Mouse (Mus musculus) forebrain, embryonic 13.5 days (tissue): Measurements from ENCODE around the gene Aff3. TPM values are rescaled to one million over a fixed set of nuclear protein-coding genes. Genes with fewer than 3 reads are reported as not detected.

ENCODE experiments used
- ATAC-seq: fragments of 200-750 bp; cut with Nextera tagmentation; 2 replicates; pipeline ENCODE4 v1.8.0; 2017
- H3K27ac ChIP-seq: fragments of 300-500 bp; sonication (generic); 2 replicates; pipeline ENCODE4 v1.5.1; 2015; ENCODE audit warnings: inconsistent platforms, mild to moderate bottlenecking, moderate library complexity
- H3K27me3 ChIP-seq: fragments of 300-500 bp; sonication (generic); 2 replicates; pipeline ENCODE4 v1.6.1; 2015; ENCODE audit warnings: mild to moderate bottlenecking, inconsistent platforms
- H3K36me3 ChIP-seq: fragments of 300-500 bp; sonication (generic); 2 replicates; pipeline ENCODE4 v1.6.1; 2015; ENCODE audit warnings: mild to moderate bottlenecking, inconsistent platforms; ENCODE audit not compliant: poor library complexity, severe bottlenecking
- H3K4me1 ChIP-seq: fragments of 300-500 bp; sonication (generic); 2 replicates; pipeline ENCODE4 v1.6.1; 2015; ENCODE audit warnings: inconsistent platforms
- H3K4me2 ChIP-seq: fragments of 300-500 bp; sonication (generic); 2 replicates; pipeline ENCODE4 v1.6.1; 2015; ENCODE audit warnings: inconsistent platforms, mild to moderate bottlenecking, moderate library complexity
- H3K4me3 ChIP-seq: fragments of 300-500 bp; sonication (generic); 2 replicates; pipeline ENCODE4 v1.5.1; 2015; ENCODE audit warnings: mild to moderate bottlenecking, inconsistent platforms
- H3K9ac ChIP-seq: fragments of 300-500 bp; sonication (generic); 2 replicates; pipeline ENCODE4 v1.6.1; 2015; ENCODE audit warnings: mild to moderate bottlenecking, inconsistent platforms
- H3K9me3 ChIP-seq: fragments of 300-500 bp; sonication (generic); replicated peaks from 2 replicates; pipeline ENCODE4 v1.6.1; 2016; ENCODE audit warnings: inconsistent platforms
- WGBS: fragments of 180-500 bp; shearing (Covaris S2); methylation state at CpG from one replicate; pipeline ENCODE4 v1.1.7; 2015; 5-methylcytosine and 5-hydroxymethylcytosine counted together
- polyA plus RNA-seq: library from polyadenylated mRNA; unstranded; fragments of >200 nt; fragmentation: Nextera tagmentation; extraction: Ambion mirVana; gene quantifications from 2 replicates; pipeline ENCODE4 v1.2.1, GENCODE M21; 2015

The Aff3 gene
- polyA plus RNA-seq, 1 experiment from 2014 or later = 10.6 TPM

GRCm38 (mm10) chr1:38389576-38389975, 275.2 kb downstream of the Aff3 start:
- Histone ChIP-seq H3K4me3 (no peak overlapping the region), H3K4me1 (peaks cover 34% of the 10 kb centered on the region), H3K4me2 (no peak overlapping the region), H3K27ac (peak overlapping the region; percentile 57), H3K27me3 (peaks cover 7% of the 10 kb centered on the region; the same call in 1 of the 2 replicates), H3K9ac (no peak overlapping the region), H3K36me3 (no peaks in the 10 kb centered on the region), H3K9me3 (no peaks in the 10 kb centered on the region)
- no peak for ATAC-seq
- 47% methylated on average over 7 of the region's 7 CpGs for WGBS

GRCm38 (mm10) chr1:38388466-38388865, 276.3 kb downstream of the Aff3 start:
- Histone ChIP-seq H3K36me3 (no peaks in the 10 kb centered on the region), H3K27me3 (peaks cover 7% of the 10 kb centered on the region; the same call in 1 of the 2 replicates), H3K9me3 (no peaks in the 10 kb centered on the region), H3K27ac (no peak overlapping the region), H3K4me2 (no peak overlapping the region), H3K9ac (no peak overlapping the region), H3K4me1 (peaks cover 29% of the 10 kb centered on the region), H3K4me3 (no peak overlapping the region)
- ATAC-seq = no peak
- 90% methylated on average over 3 of the region's 3 CpGs for WGBS

DNA sequence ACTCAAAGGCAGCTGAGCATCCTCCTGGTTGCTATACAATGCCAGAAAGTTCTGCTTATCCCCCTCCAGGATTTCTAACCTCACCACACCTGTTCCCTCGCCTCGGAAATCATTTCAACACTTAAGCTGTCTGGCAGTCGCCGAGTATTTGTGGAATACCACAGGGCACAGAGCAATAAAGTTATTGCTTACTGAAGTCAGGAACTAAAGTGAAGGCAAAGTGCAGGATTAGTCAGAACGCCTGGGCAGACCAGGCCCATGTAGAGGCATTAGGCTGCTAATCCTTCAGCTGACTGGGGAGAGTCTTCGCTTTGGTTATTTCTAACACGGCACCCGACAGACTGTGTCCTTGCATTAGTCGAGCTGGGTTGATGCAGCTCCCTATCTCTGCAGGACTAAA, 277.3 kb downstream of the Aff3 start:
- no peak for ATAC-seq
- Histone ChIP-seq H3K4me1 (peaks cover 27% of the 10 kb centered on the region), H3K27ac (no peak overlapping the region), H3K9me3 (0 out of 2 replicates have a peak, but pooled peaks cover 4% of the 10 kb centered on the region), H3K36me3 (no peaks in the 10 kb centered on the region), H3K9ac (no peak overlapping the region), H3K27me3 (peaks cover 7% of the 10 kb centered on the region; the same call in 1 of the 2 replicates), H3K4me2 (no peak overlapping the region), H3K4me3 (no peak overlapping the region)
- WGBS = 74% methylated on average over 9 of the region's 9 CpGs

DNA sequence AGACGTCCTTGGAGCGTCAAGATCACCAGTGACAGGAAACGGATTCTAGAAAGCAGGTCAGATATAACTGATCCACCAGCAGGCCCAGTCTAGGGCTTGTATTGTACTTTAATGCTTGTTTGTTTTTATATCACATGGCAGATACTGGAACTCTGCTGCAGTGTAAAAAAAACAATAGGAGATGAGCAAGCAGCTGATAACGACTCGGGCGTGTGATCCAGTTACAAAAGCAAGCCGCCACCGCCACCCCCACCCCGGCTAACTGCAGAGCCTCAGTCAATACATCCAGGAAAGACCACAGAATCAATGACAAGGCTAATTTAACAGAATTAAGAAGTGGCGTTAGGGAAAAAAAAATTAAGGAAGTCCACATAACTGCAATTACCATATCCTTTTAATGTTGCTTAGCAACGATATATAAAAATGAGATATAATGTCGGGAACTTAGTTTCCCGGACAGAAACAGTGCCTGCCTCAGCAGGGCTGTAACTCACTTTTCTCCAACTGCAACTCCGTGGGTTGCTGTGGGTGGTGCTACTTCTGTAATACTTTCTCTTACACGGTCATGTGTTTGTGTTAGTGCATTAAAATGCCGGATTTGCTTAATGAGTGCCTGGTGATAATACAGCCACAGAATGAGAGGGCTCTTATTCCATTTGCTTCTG, 280.2 kb downstream of the Aff3 start:
- WGBS = 30% methylated on average over 16 of the region's 16 CpGs
- H3K36me3 ChIP-seq = peaks cover 5% of the 10 kb centered on the region; the same call in 1 of the 2 replicates
- no peak overlapping the region for H3K4me2 ChIP-seq
- H3K4me3 ChIP-seq = no peak overlapping the region
- peaks cover 12% of the 10 kb centered on the region; the same call in 1 of the 2 replicates for H3K9me3 ChIP-seq
- no peak overlapping the region for H3K27ac ChIP-seq
- no peak overlapping the region for H3K9ac ChIP-seq
- H3K4me1 ChIP-seq = peaks cover 20% of the 10 kb centered on the region
- no peak for ATAC-seq
- H3K27me3 ChIP-seq = peaks cover 3% of the 10 kb centered on the region; the same call in 1 of the 2 replicates

GRCm38 (mm10) chr1:38384010-38384409, 280.7 kb downstream of the Aff3 start:
- Histone ChIP-seq H3K27ac (no peak overlapping the region), H3K4me3 (no peak overlapping the region), H3K4me2 (no peak overlapping the region), H3K9ac (no peak overlapping the region), H3K4me1 (peaks cover 14% of the 10 kb centered on the region), H3K9me3 (peaks cover 12% of the 10 kb centered on the region; the same call in 1 of the 2 replicates), H3K36me3 (peaks cover 5% of the 10 kb centered on the region; the same call in 1 of the 2 replicates), H3K27me3 (peaks cover 3% of the 10 kb centered on the region; the same call in 1 of the 2 replicates)
- WGBS = 89% methylated on average over 7 of the region's 7 CpGs
- no peak for ATAC-seq

DNA sequence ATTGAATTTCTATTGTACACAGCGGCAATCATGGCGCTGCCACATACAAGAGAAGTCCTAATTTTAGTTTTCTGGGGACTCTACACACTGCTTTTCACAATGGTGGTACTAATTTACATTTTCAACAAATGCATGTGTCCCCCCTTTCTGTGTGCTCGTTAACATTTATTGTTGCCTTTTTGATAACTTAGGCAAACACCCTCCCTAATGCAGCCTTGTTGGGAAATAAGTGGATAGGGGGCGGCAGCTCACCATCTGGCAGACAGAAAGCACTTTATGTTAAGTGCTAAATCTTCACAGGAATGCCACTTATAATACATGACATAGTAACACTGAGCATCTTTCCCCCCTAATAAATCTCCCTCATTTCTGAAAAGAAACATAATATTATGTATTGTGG, 282.1 kb downstream of the Aff3 start:
- Histone ChIP-seq H3K27me3 (no peaks in the 10 kb centered on the region), H3K4me1 (peaks cover 14% of the 10 kb centered on the region), H3K4me3 (no peak overlapping the region), H3K27ac (no peak overlapping the region), H3K4me2 (no peak overlapping the region), H3K36me3 (peaks cover 5% of the 10 kb centered on the region; the same call in 1 of the 2 replicates), H3K9ac (no peak overlapping the region), H3K9me3 (peaks cover 12% of the 10 kb centered on the region; the same call in 1 of the 2 replicates)
- peak; percentile 45; the same call in 1 of the 2 replicates for ATAC-seq
- 31% methylated on average over 4 of the region's 4 CpGs for WGBS

- Histone ChIP-seq H3K9me3 (peaks cover 8% of the 10 kb centered on the region; the same call in 1 of the 2 replicates), H3K27me3 (no peaks in the 10 kb centered on the region), H3K4me1 (peaks cover 5% of the 10 kb centered on the region; the same call in 1 of the 2 replicates), H3K36me3 (peaks cover 5% of the 10 kb centered on the region; the same call in 1 of the 2 replicates), H3K9ac (no peak overlapping the region), H3K4me3 (no peak overlapping the region), H3K27ac (no peak overlapping the region), H3K4me2 (no peak overlapping the region)
- 94% methylated on average over 3 of the region's 3 CpGs for WGBS
- no peak for ATAC-seq
Measured at GRCm38 (mm10) chr1:38377930-38378329, 286.8 kb downstream of the Aff3 start.

- WGBS = 82% methylated on average over 8 of the region's 8 CpGs
- Histone ChIP-seq H3K4me3 (no peak overlapping the region), H3K36me3 (no peaks in the 10 kb centered on the region), H3K27ac (no peak overlapping the region), H3K27me3 (no peaks in the 10 kb centered on the region), H3K4me1 (peaks cover 21% of the 10 kb centered on the region), H3K9me3 (no peaks in the 10 kb centered on the region), H3K9ac (no peak overlapping the region), H3K4me2 (no peak overlapping the region)
- no peak for ATAC-seq
Measured at GRCm38 (mm10) chr1:38369166-38369565, 295.6 kb downstream of the Aff3 start.

GRCm38 (mm10) chr1:38368081-38368689, 296.6 kb downstream of the Aff3 start:
- Histone ChIP-seq H3K9ac (no peak overlapping the region), H3K36me3 (no peaks in the 10 kb centered on the region), H3K9me3 (no peaks in the 10 kb centered on the region), H3K27me3 (no peaks in the 10 kb centered on the region), H3K4me3 (no peak overlapping the region), H3K27ac (peak overlapping the region; percentile 45), H3K4me2 (no peak overlapping the region), H3K4me1 (peaks cover 30% of the 10 kb centered on the region)
- ATAC-seq = no peak
- 72% methylated on average over 6 of the region's 6 CpGs for WGBS

DNA sequence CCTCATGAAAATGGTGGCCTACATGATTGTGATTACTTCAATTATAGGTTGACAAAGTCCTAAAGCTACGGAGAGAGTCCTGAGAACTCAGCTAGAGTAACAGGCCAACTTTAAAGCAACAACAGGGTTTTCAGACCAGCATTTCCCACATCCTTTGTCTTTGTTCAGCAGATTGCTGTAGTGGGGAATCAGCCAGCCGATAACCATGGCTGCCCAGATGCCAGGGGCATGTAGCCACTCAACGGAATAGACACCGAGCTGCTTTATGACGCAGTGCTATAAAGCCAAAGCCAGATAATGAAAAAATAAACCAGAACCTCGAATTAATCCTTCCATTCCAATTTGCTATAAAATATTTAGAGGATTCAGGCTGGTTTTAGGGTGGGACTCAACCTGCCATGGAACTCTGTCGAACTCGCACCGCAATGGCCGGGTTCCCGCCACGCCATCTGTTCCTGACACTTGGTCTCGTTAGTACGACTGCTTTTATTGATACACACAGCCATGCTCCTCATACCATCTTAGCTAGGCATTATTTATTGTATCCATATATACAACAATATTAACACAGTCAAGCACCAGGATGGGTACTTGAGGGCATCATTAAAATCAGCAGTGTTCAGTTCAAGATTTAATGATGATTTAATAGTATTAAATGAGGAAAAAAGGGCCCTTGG, 297.2 kb downstream of the Aff3 start:
- no peak overlapping the region for H3K27ac ChIP-seq
- H3K4me2 ChIP-seq = no peak overlapping the region
- peak; percentile 53; the same call in 1 of the 2 replicates for ATAC-seq
- H3K9ac ChIP-seq = no peak overlapping the region
- H3K4me1 ChIP-seq = peaks cover 34% of the 10 kb centered on the region
- H3K9me3 ChIP-seq = no peaks in the 10 kb centered on the region
- no peaks in the 10 kb centered on the region for H3K36me3 ChIP-seq
- H3K4me3 ChIP-seq = no peak overlapping the region
- 75% methylated on average over 14 of the region's 14 CpGs for WGBS
- H3K27me3 ChIP-seq = no peaks in the 10 kb centered on the region

DNA sequence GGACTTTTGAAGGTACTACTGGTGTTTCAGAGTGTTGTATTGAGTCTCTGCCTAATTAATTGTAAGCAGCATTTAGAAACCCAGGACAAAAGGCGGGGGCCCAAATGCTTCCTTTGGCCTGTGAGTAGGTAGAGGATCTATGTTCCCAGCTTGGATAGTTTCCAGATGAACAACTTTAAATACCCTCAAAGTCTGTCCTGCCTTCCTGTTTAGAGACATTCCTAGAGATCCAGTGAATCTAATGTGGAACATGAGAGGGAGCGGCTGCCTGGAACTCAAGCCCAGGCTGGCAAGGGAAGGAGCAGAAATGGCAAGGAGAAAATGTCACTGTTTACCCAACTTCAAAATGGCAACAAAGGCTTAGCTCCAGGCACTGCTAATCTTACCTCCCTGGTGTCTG, 300.9 kb downstream of the Aff3 start:
- ATAC-seq = no peak
- Histone ChIP-seq H3K27me3 (no peaks in the 10 kb centered on the region), H3K4me2 (no peak overlapping the region), H3K27ac (no peak overlapping the region), H3K4me1 (peaks cover 34% of the 10 kb centered on the region), H3K9me3 (no peaks in the 10 kb centered on the region), H3K4me3 (no peak overlapping the region), H3K9ac (no peak overlapping the region), H3K36me3 (no peaks in the 10 kb centered on the region)
- WGBS = 31% methylated on average over 2 of the region's 2 CpGs

- H3K27ac ChIP-seq = no peak overlapping the region
- H3K9me3 ChIP-seq = no peaks in the 10 kb centered on the region
- no peak overlapping the region for H3K9ac ChIP-seq
- ATAC-seq = no peak
- 93% methylated on average over 3 of the region's 3 CpGs for WGBS
- H3K36me3 ChIP-seq = no peaks in the 10 kb centered on the region
- H3K4me2 ChIP-seq = no peak overlapping the region
- peaks cover 30% of the 10 kb centered on the region for H3K4me1 ChIP-seq
- no peaks in the 10 kb centered on the region for H3K27me3 ChIP-seq
- no peak overlapping the region for H3K4me3 ChIP-seq
Measured at GRCm38 (mm10) chr1:38362275-38362674, 302.5 kb downstream of the Aff3 start.
